Mouse (Mus musculus): ENCODE results near the gene Dnajb2. TPM values are rescaled to one million over a fixed set of nuclear protein-coding genes. Genes with fewer than 3 reads are reported as not detected.
"Not testable (repeated sequence)": the region's sequence is repeated elsewhere in the genome, so short reads cannot be mapped to it uniquely, and the experiment has no call there.

Gene Dnajb2
- polyA plus RNA-seq, 1 experiment from 2014 or later: 36.6 TPM

- 72% methylated on average over 3 of the region's 3 CpGs for WGBS
- Histone ChIP-seq H3K36me3 (no peaks in the 10 kb centered on the region), H3K4me2 (no peak overlapping the region), H3K4me3 (no peak overlapping the region), H3K9ac (no peak overlapping the region), H3K9me3 (no peaks in the 10 kb centered on the region), H3K4me1 (peaks cover 17% of the 10 kb centered on the region), H3K27ac (no peak overlapping the region), H3K27me3 (peaks cover 60% of the 10 kb centered on the region)
- no peak for ATAC-seq (ENCODE audit: insufficient number of reproducible peaks, insufficient read depth, low FRiP score, low TSS enrichment, low read depth)
These were observed 14.7 kb upstream of the Dnajb2 start for GRCm38 (mm10) chr1:75221538-75221937.

- H3K36me3 ChIP-seq: no peaks in the 10 kb centered on the region
- peaks cover 16% of the 10 kb centered on the region for H3K4me1 ChIP-seq
- peaks cover 46% of the 10 kb centered on the region for H3K27me3 ChIP-seq
- no peak for ATAC-seq (ENCODE audit: insufficient number of reproducible peaks, insufficient read depth, low FRiP score, low TSS enrichment, low read depth)
- H3K27ac ChIP-seq: no peak overlapping the region
- 71% methylated on average over 6 of the region's 6 CpGs for WGBS
- H3K4me2 ChIP-seq: no peak overlapping the region
- no peak overlapping the region for H3K4me3 ChIP-seq
- H3K9me3 ChIP-seq: no peaks in the 10 kb centered on the region
- no peak overlapping the region for H3K9ac ChIP-seq
These were observed 13.3 kb upstream of the Dnajb2 start for GRCm38 (mm10) chr1:75222926-75223325.

GRCm38 (mm10) chr1:75223532-75223931, 12.7 kb upstream of the Dnajb2 start:
- peaks cover 40% of the 10 kb centered on the region for H3K27me3 ChIP-seq
- no peak overlapping the region for H3K9ac ChIP-seq
- no peaks in the 10 kb centered on the region for H3K36me3 ChIP-seq
- WGBS: 61% methylated on average over 6 of the region's 6 CpGs
- H3K4me2 ChIP-seq: no peak overlapping the region
- H3K4me3 ChIP-seq: no peak overlapping the region
- no peaks in the 10 kb centered on the region for H3K9me3 ChIP-seq
- peaks cover 10% of the 10 kb centered on the region for H3K4me1 ChIP-seq
- H3K27ac ChIP-seq: no peak overlapping the region
- ATAC-seq (ENCODE audit: insufficient number of reproducible peaks, insufficient read depth, low FRiP score, low TSS enrichment, low read depth): no peak

- H3K9me3 ChIP-seq: no peaks in the 10 kb centered on the region
- no peak overlapping the region for H3K9ac ChIP-seq
- 67% methylated on average over 3 of the region's 3 CpGs for WGBS
- H3K36me3 ChIP-seq: no peaks in the 10 kb centered on the region
- H3K27ac ChIP-seq: no peak overlapping the region
- H3K4me3 ChIP-seq: no peak overlapping the region
- peaks cover 24% of the 10 kb centered on the region for H3K27me3 ChIP-seq
- no peak overlapping the region for H3K4me2 ChIP-seq
- no peak for ATAC-seq (ENCODE audit: insufficient number of reproducible peaks, insufficient read depth, low FRiP score, low TSS enrichment, low read depth)
- no peaks in the 10 kb centered on the region for H3K4me1 ChIP-seq
These were observed 10.7 kb upstream of the Dnajb2 start for GRCm38 (mm10) chr1:75225473-75225872.

- H3K9ac ChIP-seq: no peak overlapping the region
- peaks cover 20% of the 10 kb centered on the region for H3K27me3 ChIP-seq
- no peaks in the 10 kb centered on the region for H3K36me3 ChIP-seq
- no peak overlapping the region for H3K27ac ChIP-seq
- no peaks in the 10 kb centered on the region for H3K4me1 ChIP-seq
- H3K9me3 ChIP-seq: no peaks in the 10 kb centered on the region
- no peak for ATAC-seq (ENCODE audit: insufficient number of reproducible peaks, insufficient read depth, low FRiP score, low TSS enrichment, low read depth)
- 64% methylated on average over 2 of the region's 2 CpGs for WGBS
- H3K4me2 ChIP-seq: no peak overlapping the region
- no peak overlapping the region for H3K4me3 ChIP-seq
These were observed 10.1 kb upstream of the Dnajb2 start for GRCm38 (mm10) chr1:75226138-75226537.

GRCm38 (mm10) chr1:75227653-75228052, 8.6 kb upstream of the Dnajb2 start:
- H3K4me2 ChIP-seq: no peak overlapping the region
- H3K27me3 ChIP-seq: peaks cover 15% of the 10 kb centered on the region; the same call in 1 of the 2 replicates
- 81% methylated on average over 1 of the region's 1 CpGs for WGBS

GRCm38 (mm10) chr1:75229158-75229557, 7.0 kb upstream of the Dnajb2 start:
- Histone ChIP-seq H3K9ac (no peak overlapping the region), H3K4me1 (0 out of 2 replicates have a peak, but pooled peaks cover 3% of the 10 kb centered on the region), H3K4me3 (no peak overlapping the region), H3K27ac (no peak overlapping the region), H3K4me2 (no peak overlapping the region), H3K36me3 (no peaks in the 10 kb centered on the region), H3K27me3 (peaks cover 14% of the 10 kb centered on the region; the same call in 1 of the 2 replicates), H3K9me3 (no peaks in the 10 kb centered on the region)
- no peak for ATAC-seq (ENCODE audit: insufficient number of reproducible peaks, insufficient read depth, low FRiP score, low TSS enrichment, low read depth)
- 69% methylated on average over 4 of the region's 4 CpGs for WGBS

More at GRCm38 (mm10) chr1:75227653-75228052, 8.6 kb upstream of the Dnajb2 start:
- no peak for ATAC-seq (ENCODE audit: insufficient number of reproducible peaks, insufficient read depth, low FRiP score, low TSS enrichment, low read depth)
- H3K9me3 ChIP-seq: no peaks in the 10 kb centered on the region
- H3K27ac ChIP-seq: no peak overlapping the region
- no peak overlapping the region for H3K4me3 ChIP-seq
- no peak overlapping the region for H3K9ac ChIP-seq
- no peaks in the 10 kb centered on the region for H3K36me3 ChIP-seq
- no peaks in the 10 kb centered on the region for H3K4me1 ChIP-seq

- no peak overlapping the region for H3K9ac ChIP-seq
- peaks cover 3% of the 10 kb centered on the region; the same call in 1 of the 2 replicates for H3K4me1 ChIP-seq
- ATAC-seq (ENCODE audit: insufficient number of reproducible peaks, insufficient read depth, low FRiP score, low TSS enrichment, low read depth): no peak
- peaks cover 14% of the 10 kb centered on the region; the same call in 1 of the 2 replicates for H3K27me3 ChIP-seq
- 74% methylated on average over 7 of the region's 7 CpGs for WGBS
- H3K4me3 ChIP-seq: no peak overlapping the region
- H3K36me3 ChIP-seq: no peaks in the 10 kb centered on the region
- H3K4me2 ChIP-seq: no peak overlapping the region
- no peak overlapping the region for H3K27ac ChIP-seq
- H3K9me3 ChIP-seq: no peaks in the 10 kb centered on the region
These were observed 5.7 kb upstream of the Dnajb2 start for GRCm38 (mm10) chr1:75230335-75230994.

GRCm38 (mm10) chr1:75231224-75231623, 5.0 kb upstream of the Dnajb2 start:
- ATAC-seq (ENCODE audit: insufficient number of reproducible peaks, insufficient read depth, low FRiP score, low TSS enrichment, low read depth): no peak
- Histone ChIP-seq H3K36me3 (no peaks in the 10 kb centered on the region), H3K9ac (no peak overlapping the region), H3K4me2 (no peak overlapping the region), H3K27ac (no peak overlapping the region), H3K9me3 (no peaks in the 10 kb centered on the region), H3K4me3 (no peak overlapping the region), H3K27me3 (peaks cover 14% of the 10 kb centered on the region; the same call in 1 of the 2 replicates), H3K4me1 (peaks cover 8% of the 10 kb centered on the region)
- WGBS: 61% methylated on average over 4 of the region's 4 CpGs

GRCm38 (mm10) chr1:75231664-75232152, 4.5 kb upstream of the Dnajb2 start, which contains the start of gene A630095N17Rik:
A630095N17Rik (minus strand) TSS chr1:75232102.
- Histone ChIP-seq H3K36me3 (no peaks in the 10 kb centered on the region), H3K4me1 (peaks cover 8% of the 10 kb centered on the region), H3K9me3 (no peaks in the 10 kb centered on the region), H3K9ac (no peak within 1 kb of the TSS), H3K27me3 (peaks cover 14% of the 10 kb centered on the region; the same call in 1 of the 2 replicates), H3K4me3 (no peak within 1 kb of the TSS), H3K27ac (no peak within 1 kb of the TSS), H3K4me2 (no peak within 1 kb of the TSS)
- ATAC-seq (ENCODE audit: insufficient number of reproducible peaks, insufficient read depth, low FRiP score, low TSS enrichment, low read depth): no peak
- 67% methylated on average over 5 of the region's 5 CpGs for WGBS

- H3K36me3 ChIP-seq; H3K4me3 ChIP-seq; ATAC-seq (ENCODE audit: insufficient number of reproducible peaks, insufficient read depth, low FRiP score, low TSS enrichment, low read depth); H3K27ac ChIP-seq; H3K9me3 ChIP-seq; H3K9ac ChIP-seq; H3K4me2 ChIP-seq: not testable (repeated sequence)
- WGBS: 73% methylated on average over 4 of the region's 4 CpGs
- Histone ChIP-seq H3K27me3 (peaks cover 14% of the 10 kb centered on the region; the same call in 1 of the 2 replicates), H3K4me1 (peaks cover 16% of the 10 kb centered on the region)
These were observed 3.7 kb upstream of the Dnajb2 start for GRCm38 (mm10) chr1:75232489-75232888.

GRCm38 (mm10) chr1:75234606-75235005, 1.6 kb upstream of the Dnajb2 start:
- Histone ChIP-seq H3K9me3 (no peaks in the 10 kb centered on the region), H3K9ac (no peak overlapping the region), H3K4me2 (no peak overlapping the region), H3K4me1 (peaks cover 18% of the 10 kb centered on the region), H3K27ac (no peak overlapping the region), H3K4me3 (no peak overlapping the region), H3K36me3 (peaks cover 7% of the 10 kb centered on the region; the same call in 1 of the 2 replicates), H3K27me3 (peaks cover 12% of the 10 kb centered on the region; the same call in 1 of the 2 replicates)
- no peak for ATAC-seq (ENCODE audit: insufficient number of reproducible peaks, insufficient read depth, low FRiP score, low TSS enrichment, low read depth)
- 2% methylated on average over 8 of the region's 8 CpGs for WGBS
